Mouse (Mus musculus) heart, postnatal 25 days (tissue): Measurements from ENCODE around the gene Cd44. TPM values are rescaled to one million over a fixed set of nuclear protein-coding genes. Genes with fewer than 3 reads are reported as not detected.

Experiments used
- DNase-seq: peaks from one replicate; pipeline ENCODE4 v3.0.0; 2022; ENCODE audit warnings: low spot score
- intact Hi-C: fragments of 180-260 bp; cut with DNase I; formaldehyde crosslinking; loops from one replicate; pipeline ENCODE4 v1.15.1; 2025
- total RNA-seq, 2 experiments: library from RNA; stranded (reverse); gene quantifications; 2 replicates each; pipeline ENCODE4 v1.2.3; 2021

Cd44 gene
- total RNA-seq, 2 experiments from 2014 or later: 9.9 to 11.6 TPM

DNA sequence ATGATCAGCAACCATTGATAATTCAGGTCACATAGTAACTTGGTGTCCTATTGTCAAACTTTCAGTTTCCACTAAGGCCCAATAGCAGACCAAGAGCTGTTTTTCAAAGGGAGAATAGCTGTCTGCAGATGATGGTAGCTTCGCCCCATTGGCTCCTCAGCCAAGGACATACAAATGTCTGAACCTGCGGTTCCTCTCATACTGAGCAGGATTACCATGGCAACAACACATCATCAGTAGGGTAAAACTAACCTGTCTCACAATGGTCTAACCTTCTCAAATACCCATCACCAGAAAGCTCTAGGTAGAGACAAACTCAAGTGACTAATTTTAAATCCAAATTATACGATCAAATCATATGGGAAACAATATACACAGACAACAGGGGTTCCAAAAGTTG is 72.3 kb downstream of the Cd44 start:
- intact Hi-C loops: no loop called here
- DNase-seq: no peak

DNA sequence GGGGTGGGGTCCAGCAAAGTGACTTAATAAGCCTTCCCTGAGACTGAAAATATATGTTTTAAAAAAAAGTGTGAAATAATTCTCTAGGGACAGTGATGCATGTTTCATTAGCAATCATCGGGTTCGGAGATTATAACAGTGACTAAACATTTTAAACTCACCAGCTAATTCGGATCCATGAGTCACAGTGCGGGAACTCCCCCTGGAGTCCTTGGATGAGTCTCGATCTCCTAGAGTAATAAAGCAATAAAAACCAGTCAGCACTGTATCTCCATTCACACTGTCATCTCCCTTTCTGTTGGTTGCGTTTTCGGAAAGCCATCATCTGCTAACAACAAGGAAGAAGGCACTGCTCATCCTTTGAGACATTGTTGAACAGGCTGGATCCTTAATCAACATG is 73.1 kb downstream of the Cd44 start:
- no peak for DNase-seq
- intact Hi-C loops: no loop called here

DNA sequence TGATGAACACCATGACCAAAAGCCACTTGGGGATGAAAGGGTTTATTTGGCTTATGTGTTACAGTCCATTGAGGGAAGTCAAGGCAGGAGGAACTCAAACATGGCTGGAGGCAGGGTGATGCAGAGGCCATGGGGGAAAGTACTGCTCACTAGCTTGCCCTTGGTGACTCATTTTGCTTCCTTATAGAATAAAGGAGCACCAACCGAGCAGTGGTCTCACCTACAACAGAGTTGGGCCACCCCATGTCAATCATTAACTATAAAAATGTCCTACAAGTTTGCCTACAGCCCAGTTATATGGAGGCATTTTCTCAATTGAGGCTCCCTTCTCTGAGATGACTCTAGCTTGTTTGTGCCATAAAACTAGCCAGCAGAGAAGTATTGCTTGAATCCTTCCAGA is 73.6 kb downstream of the Cd44 start:
- intact Hi-C loops: no loop called here
- no peak for DNase-seq

DNA sequence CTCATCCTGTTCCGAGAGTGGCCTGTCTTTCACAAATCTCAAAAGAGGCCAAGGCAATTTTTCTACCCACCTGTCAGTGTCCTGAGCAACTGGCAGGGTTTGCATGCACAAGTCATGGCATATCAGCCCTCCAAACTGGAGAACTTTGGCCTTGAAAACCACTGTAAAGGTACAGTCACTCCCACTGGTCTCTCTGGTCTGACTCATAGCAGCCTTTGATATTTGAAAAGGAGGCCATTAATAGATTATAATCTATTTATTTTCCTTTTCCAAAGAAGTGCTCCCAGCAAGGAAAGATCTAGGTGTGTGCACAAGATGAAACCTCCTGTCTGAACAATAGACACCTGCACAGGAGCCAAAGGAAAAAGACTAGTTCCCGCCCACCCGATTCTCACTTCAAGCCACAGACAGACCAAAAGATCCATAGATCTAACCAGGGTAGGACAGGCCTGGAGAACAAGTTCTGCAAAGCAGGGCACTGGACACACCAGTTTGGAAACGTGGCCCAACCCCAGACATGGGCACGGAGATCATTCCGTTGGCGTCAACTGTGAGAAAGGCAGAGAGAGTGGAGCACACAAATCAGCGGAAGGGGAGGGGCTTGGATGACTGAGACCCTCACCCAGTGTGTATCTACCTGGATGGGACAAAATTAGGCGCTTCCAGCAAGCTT is 75.4 kb downstream of the Cd44 start:
- intact Hi-C loops: no loop called here
- DNase-seq: no peak

DNA sequence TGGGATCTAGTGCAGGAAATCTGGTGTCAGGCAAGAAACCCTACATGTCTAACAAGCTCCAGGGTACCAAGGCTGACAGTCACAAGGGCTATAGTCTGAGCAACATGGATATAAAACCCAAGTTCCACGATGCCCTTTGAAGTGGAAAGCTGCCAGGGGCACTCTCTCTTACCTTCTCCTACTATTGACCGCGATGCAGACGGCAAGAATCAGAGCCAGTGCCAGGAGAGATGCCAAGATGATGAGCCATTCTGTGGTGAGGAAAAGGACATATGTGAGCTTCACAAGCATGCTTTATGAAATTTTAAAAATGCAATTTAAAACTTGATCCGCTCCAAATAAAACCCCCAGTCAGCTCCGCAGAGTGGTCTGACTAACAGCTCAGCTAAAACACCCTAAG is 79.4 kb downstream of the Cd44 start:
- no peak for DNase-seq
- intact Hi-C loops: no loop called here

DNA sequence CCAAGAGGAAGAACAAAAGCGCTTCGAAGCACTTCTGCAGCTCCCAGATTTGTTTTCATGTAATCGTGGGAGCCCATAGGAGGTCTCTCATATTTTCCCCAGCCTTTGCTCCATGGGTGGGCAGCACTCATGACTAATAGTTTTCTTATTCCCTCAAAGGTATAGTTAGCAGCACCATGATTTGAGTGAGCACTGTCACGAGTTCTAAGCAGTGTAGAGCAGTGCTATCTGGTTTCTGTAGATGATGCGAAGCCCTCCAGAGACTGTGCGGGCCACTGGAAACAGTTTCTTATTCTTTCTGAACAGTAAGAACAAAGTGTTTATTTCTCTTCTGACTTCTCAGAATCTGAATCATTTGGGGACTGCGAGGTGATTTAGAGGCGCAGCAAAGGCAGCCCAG is 80.7 kb downstream of the Cd44 start:
- DNase-seq: no peak
- intact Hi-C loops: no loop called here

DNA sequence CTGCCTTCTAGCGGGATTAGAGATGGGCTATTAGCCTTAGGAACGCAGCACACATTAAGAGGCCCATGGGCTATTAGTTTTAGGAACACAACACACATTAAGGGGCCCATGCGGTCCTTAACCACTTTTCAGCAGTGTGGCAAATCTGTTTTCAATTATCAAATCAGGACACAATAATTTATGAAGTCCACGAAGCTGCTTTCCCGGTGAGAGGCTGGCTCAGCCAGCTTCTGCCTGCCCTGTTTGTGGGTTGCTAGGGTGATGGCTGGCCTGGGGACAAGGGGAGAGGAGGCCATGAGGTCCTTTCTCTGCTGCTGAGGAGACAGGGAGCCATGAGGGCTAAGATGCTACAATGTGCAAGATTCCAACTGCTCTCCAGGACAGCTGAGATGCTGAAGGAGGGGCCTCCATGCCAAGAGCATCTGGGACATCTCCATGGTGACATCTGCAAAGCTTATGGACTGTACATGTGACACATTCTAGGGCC is 81.2 kb downstream of the Cd44 start:
- intact Hi-C loops: no loop called here
- no peak for DNase-seq

DNA sequence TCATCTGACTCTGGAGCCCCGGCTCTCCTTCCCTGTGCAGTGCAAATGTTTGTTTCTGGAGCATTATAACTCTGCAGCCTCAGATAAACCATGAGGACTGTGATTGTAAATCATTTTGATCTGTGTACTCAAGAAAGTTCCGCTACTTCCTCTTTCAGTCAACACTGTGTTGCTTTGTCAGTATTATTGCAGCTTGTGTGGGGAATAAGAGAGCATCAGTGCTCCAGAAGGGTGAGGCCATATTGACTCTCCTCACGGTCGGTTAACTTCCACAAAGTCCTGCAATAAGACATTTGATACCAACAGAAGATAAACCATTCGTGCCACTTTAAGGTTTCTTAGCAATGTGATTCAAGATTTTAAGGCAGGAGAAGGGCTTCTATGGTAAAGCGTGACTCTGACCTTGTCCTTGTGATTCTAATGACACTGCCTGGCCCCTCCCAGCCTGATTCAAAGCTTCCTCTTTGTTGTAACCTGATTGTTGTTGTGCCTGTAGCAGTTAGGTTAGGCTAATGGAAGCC is 86.1 kb downstream of the Cd44 start:
- DNase-seq: no peak
- intact Hi-C loops: no loop called here

DNA sequence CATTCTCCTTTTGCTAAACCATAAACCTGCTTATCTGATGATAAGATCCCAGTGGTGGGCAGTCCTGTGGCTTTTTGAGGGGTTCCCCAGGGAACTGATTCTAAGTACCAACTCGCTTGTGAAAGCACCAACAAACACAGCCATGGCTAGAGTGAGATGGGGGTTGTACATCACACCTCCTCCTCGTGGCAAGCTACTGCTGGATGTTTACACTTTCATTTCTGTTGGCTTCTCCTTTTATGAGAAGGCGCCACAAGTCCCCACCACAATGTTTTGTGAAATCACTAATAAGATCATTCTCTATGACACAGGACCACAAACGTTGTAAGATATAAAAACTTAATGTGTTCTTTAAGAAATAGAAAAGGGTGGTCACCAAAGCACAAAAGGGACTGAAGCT is 88.7 kb downstream of the Cd44 start:
- DNase-seq: no peak
- intact Hi-C loops: no loop called here

DNA sequence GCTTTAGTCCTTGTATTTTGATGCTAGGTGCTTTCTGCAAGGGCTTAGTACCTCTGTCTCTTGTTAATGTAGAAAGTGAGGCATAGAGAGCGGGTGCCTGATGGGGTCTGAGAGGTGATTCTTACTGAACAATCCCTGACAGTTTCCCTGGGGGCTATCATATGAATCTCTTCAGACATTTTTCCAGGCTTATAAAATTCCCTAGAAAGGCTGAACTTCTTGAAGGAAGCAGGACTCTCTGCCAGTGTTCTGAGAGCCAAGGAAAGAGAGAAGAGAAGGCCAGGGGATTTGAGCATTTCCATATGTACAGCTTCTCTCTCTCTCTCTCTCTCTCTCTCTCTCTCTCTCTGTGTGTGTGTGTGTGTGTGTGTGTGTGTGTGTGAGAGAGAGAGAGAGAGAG is 92.0 kb downstream of the Cd44 start:
- no peak for DNase-seq
- intact Hi-C loops: loop anchor here (10.0 kb wide), 1 partner anchor 95 kb away; the partner anchor contains the start of gene Cd44

DNA sequence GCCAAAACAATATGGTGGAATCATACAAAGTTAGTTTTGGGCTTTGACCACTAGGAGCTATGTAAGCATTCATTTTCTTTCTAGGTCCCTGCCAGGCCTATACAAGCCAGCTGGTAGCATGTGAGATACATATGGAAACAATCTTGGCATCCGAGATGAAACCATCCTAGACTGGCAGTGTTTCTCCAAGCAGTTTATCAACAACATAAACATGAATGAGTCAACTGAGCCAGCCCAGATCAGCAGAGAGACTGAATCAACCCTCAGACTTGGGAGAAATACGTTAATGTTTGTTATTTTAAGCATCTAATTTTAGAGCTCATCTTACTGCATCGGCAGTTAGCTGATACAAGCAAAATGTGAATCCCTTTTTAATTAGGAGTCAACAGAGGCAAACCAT is 93.8 kb downstream of the Cd44 start:
- intact Hi-C loops: loop anchor here (10.0 kb wide), 1 partner anchor 97 kb away; the partner anchor contains the start of gene Cd44
- no peak for DNase-seq

DNA sequence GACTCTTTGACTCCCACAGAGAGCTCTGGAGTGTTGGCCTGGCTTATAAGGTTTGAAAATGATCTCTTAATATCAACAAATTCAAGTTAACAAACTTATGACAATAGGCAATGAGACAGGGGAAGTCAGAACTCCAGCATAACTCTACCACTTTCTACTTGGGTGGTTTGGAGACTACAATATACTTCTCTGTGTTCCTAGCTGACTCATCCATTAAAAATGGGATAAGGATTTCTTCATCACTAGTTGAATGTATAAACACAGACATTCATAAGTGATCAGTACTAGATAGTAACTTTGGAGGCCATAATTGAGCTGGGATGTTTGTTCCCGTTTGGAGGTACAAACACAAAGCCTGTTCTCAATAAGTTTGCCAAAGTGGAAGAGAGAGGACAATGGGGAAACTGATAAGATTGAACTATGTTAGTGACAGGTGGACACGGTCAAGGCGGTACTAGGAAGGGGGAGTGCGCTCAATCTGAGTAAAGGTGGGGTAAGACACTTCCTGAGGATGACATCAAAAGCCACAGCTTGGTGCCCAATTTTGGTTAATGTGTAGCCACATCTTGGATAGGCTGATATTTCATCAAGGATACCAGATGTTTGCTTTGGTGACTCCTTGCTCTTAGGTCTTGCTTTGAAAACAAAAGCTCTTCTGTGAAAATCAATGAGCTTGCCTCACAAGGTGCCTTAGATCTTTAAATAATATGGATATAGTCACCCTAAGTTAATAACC is 95.5 kb downstream of the Cd44 start:
- no peak for DNase-seq
- intact Hi-C loops: loop anchor here (10.0 kb wide), 1 partner anchor 99 kb away; the partner anchor contains the start of gene Cd44

DNA sequence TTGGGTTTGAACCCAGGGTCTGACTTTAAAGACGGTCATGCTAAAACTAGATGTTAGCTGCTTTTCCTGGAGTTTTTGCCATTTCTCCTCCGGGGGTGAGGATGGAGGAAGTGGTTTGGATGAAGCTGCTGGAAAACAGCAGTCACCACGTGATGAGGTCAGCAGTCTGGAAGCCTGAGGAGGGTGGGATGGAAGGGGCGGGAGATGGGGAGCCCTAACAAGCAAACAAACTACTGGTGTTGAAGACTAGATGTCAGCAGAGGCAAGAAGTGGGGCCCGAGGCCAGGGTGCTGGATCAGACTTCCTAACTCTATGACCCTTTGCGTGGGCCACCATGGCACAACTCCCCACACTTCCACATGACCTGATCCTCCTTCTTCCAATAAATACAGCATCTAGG is 96.2 kb downstream of the Cd44 start:
- no peak for DNase-seq
- intact Hi-C loops: loop anchor here (10.0 kb wide), 1 partner anchor 100 kb away; the partner anchor contains the start of gene Cd44

DNA sequence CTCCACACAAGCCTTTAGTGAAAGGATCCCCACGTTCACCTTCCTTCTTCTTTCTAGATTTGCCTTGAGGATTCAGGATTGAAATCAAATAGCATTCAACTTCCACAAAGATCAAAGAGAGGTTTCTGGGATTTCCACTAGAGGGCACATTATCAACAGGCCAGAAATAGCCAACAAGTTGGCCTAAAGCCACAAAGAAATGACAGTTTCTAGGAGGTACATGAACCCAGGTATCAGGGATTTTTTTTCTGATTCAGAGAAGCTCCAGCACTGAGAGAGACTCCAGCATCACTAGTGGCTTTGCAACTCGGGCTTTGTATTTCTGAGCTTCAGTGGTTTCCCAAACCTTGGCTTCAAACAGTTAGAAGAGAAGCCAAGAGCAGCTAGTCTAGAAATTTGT is 97.4 kb downstream of the Cd44 start:
- intact Hi-C loops: loop anchor here (5.0 to 10.0 kb wide), 5 partner anchors 62 to 278 kb away; partner anchors contain the start of gene Cd44
- DNase-seq: no peak

DNA sequence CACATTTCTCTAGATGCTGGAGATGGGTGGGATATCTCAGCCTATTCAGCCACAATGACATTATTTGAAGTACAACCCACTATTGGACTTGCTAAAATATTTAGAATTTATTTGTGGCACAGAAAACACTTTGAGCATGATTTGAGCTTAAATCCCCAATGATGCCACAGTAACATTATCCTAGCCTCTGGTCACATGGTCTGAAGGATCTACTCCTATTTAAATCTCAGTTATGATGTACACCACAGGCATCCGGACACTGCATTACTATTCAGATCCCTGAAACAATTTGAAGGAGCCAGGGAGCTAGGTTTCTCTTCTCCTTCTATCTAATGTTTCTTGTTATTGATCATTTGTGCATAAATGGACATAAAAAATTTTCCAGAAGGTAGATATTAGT is 99.6 kb downstream of the Cd44 start:
- DNase-seq: no peak
- intact Hi-C loops: loop anchor here (5.0 to 10.0 kb wide), 5 partner anchors 60 to 280 kb away; partner anchors contain the start of gene Cd44

DNA sequence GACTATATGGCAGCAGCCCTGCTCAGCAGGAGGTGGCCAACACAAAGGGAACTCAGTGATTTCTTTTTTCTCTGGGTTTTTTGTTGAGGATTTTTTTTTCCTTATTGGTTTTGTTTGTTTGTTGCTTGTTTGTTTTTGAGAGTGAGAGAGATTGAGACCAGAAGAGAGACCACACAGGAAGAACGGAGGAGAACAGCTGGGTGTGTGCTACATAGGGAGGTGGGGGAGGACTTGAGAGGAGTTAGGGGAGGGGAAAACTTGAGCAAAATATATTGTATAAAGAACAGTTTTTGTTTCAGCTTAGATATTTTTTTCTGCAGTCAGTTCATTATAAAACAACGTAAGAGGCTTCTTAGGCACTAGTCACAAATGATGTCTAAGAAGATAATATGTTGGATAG is 103.3 kb downstream of the Cd44 start:
- intact Hi-C loops: no loop called here
- DNase-seq: no peak

DNA sequence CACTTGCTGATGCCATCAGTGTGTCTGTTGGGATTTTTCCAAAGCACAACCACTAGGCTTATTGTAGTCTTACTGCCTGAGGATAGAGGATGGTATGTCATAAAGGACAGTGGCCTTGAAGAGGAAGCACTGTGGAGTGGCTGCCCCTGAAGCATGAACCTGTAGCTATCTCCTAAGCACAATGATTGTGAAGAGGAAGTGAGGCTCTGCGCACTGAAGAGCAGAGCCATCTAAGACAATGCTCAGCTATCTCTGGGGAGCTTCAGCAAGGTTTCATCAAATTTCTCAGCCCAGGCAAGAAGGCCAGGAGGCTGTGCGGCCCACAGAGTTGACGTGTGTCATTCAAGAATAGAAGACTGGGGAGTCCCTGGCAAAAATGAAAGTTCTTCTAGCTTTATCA is 106.4 kb downstream of the Cd44 start:
- no peak for DNase-seq
- intact Hi-C loops: no loop called here

DNA sequence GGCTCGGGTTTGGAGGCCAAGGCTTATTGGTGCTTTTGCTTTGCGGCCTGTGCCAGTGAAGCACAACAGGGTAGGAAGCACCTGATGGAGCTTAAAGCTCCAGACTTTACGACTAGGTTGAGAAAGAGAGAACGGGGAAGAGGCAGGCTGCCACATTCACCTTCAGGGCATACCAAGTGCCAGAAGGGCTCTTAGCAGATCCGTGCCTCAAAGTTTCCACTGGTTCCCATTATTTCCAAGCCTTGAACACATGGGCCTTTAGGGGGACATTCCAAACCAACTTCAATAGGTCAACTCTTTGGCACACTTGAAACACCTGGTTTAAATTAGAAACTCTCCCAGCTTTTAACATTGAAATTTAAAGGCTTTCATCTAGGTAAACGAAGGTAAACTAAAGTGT is 108.7 kb downstream of the Cd44 start:
- intact Hi-C loops: no loop called here
- DNase-seq: no peak

DNA sequence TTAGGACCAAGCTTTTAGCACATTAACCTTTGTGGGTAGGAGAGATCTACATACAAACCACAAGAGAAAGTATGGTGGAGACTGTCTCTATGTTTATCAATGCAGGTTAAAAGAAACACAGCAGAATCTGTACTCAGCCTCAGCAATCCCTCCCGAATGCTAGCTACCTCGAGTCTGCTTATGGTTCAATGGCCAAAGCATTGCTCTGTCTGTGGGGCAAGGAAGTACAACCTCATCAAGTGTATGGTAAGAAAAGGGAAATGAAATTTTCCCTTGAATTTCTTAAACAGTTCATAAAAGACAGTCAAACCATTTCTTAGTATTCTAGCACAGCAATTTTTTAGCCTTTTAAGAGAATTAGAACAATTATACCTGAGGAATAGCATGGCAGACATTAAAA is 109.8 kb downstream of the Cd44 start:
- intact Hi-C loops: no loop called here
- no peak for DNase-seq

DNA sequence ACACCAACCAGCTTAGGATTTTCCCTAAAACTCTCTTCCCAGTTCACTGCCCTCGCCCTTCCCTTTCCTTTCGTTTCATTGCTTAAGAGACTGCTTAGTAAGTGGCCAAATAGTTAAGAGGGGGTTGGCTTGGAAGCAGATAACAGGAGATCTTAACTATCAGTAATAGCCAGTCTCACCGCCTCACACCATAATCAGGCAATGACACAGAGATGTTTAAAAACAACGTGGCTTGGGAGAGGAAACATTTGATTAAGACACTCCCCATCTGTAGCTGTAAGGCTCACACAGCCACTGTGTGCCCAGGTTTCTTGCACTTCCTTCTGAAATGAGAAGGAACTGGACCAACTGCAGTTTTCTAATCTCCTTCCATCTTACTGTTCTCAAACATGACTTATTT is 115.8 kb downstream of the Cd44 start:
- intact Hi-C loops: no loop called here
- DNase-seq: no peak

DNA sequence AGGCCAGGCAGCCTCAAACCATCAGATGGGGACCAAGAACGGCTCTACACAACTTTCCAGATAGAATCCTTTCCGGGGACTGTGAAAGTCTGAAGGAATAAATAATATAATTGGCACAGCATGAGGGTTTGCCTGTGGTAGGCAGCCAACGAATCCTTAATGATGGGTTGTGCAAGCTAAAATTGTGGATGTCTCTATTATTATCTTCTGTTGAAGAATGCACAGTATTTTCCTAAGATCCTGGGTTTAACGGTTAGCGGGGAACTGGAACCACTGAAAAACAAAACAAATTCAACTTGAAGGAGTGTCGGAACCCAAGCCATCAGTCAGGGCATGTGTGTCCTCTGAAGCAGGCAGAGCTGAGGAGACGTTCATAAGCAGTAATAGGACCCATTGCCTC is 118.7 kb downstream of the Cd44 start:
- intact Hi-C loops: no loop called here
- no peak for DNase-seq
